Mouse (Mus musculus): ENCODE data around the gene Mrm2. TPM values are rescaled to one million over a fixed set of nuclear protein-coding genes. Genes with fewer than 3 reads are reported as not detected.
A peak's percentile ranks its signal among the peaks of the same experiment; 100 is the strongest.
"Not testable (repeated sequence)": the region's sequence is repeated elsewhere in the genome, so short reads cannot be mapped to it uniquely, and the experiment has no call there.

Mrm2 gene
- 10 to 100 TPM in 1 of 2 experiments, 1 to 10 TPM in 1; 9.7 to 11.2 TPM for total RNA-seq (2021)
- long read RNA-seq, experiment 1, transcript Mrm2-201 (3 exons, 1,443 nt) = major isoform, 7 of 8 reads
- long read RNA-seq, experiment 1, partial matches to known transcripts = 0 of 8 reads
- long read RNA-seq, experiment 1, other reads (novel, unspliced or antisense) = 1 of 8 reads
- long read RNA-seq, experiment 2, transcript Mrm2-201 (3 exons, 1,443 nt) = major isoform, 6 of 7 reads
- long read RNA-seq, experiment 2, partial matches to known transcripts = 1 of 7 reads
- long read RNA-seq, experiment 2, other reads (novel, unspliced or antisense) = 0 of 7 reads

DNA sequence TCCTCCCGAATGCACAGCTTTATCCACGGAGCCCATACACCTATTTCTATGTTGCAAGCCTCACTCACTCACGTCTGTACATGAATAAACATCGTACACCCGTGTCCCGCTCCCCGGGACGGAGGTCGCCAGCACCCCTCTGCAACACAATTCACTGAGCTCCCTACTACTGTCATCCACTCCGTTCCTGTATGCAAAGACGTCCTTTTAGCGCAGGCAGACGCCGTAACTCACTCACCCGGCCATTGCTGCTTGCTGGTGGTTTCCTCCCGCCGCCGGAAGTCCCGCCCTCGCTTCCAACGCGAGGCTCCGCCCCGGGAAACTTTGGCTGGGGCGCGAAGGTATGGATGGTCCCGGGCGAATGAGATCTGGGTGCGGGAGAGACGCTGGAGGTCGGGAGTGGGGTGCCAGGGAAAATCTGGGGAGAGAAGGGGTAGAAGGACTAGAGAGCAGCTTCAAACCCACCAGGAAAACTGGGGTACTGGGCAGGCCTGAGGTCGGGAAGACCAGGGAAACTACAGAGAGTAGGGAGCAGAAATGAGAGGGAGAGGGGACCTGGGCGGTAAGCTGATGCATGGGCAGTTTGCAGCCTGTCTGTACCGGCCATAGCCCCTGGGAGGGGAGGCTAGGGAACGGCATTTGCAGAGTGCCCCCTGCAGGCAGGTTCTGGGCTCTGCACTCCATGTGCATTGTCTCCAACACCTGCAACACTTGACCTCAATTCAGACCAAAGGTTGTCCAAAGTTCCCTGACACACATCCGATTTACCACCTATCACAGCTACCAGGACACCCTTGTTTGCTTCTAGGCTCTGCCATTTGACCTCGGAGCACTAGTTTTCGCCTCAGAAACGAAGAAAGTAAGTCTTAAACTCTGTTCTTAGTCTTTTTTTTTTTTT is at the start of gene Mrm2:
Gene Mrm2, minus strand, starts transcription at position 284 of the 898 bp plus-strand sequence.
- intact Hi-C loops (cut with DNase I) = loop anchor here (5.0 to 10.0 kb wide), 2 partner anchors 193 to 495 kb away; no protein-coding TSS in a partner anchor
- peak; percentile 58 to 76 for DNase-seq (ENCODE audit: low spot score in 2 of 2)

DNA sequence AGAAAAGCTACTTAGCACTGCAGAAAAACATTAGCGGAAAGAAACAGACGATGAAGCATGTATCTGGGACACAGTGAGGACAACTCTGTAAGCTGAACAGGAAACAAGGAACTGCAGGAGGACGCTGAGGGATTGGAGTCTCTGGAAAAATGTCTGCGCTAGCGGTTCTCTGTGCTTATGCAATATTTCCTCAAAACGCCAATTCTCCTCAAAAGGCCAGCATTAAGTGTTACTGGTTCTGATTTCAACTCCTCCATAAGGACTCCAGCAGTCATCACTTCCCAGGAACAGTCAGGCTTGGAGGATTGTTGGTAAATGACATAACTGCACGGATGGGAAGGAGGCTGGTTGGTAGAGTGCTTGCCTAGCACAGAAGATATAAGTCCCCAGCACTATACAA is 49.5 kb upstream of the Mrm2 start:
- intact Hi-C loops (cut with DNase I) = no loop called here
- DNase-seq (ENCODE audit: low spot score in 2 of 2) = no peak

DNA sequence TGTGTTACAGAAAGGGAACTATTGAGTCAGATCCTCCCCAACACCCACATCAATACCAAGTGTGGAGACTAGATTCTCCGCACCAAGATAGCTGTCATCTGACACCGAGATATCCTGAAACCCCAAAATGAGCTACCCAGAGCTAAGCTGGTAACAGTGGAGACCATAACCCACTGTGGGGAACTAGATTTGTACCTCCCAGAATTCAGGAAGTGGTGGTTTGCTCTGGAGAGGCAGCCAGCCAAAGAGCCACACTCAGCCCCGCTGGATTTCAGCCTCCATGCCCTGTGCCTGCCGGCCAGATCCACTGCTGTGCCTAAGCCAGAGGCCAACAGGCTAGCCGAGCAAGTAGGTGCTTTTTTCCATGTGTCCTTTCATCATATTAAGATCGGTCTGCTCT is 47.6 kb upstream of the Mrm2 start:
- intact Hi-C loops (cut with DNase I) = no loop called here
- no peak for DNase-seq (ENCODE audit: low spot score in 2 of 2)

DNA sequence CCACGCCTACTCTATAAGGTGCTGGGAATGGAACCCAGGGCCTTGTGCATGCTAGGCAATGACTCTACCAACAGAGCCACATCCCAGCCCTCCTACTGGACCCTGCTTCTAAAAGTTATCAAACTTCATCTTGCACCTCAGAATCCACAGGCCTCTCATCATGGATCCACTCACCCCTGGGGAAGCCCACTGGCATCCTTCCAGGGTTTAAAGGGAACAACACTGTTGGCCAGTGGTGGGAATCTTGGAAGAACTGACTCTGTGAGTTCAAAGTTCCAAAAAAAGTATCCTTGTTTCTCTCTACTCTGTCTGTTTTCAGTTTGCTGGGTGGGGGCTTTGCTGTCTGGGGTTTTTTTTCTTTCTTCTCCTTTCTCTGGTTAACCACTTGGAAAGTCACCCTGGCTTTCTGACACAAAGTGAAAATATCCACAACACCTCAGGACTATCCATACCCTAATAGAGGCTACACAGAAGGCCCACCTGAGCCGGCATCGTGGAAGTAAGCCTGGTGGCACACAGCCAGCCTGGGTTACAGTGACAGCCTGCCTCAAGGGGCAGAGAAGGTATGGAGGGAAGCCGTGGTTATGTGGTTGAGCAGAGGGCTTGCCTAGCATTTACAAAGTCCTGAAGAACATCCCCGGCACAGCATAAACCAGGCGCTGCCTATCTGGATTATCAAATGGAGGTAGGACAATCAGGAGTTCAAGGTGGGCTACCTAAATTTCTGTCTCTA is 46.6 kb upstream of the Mrm2 start:
- intact Hi-C loops (cut with DNase I) = no loop called here
- no peak for DNase-seq (ENCODE audit: low spot score in 2 of 2)

DNA sequence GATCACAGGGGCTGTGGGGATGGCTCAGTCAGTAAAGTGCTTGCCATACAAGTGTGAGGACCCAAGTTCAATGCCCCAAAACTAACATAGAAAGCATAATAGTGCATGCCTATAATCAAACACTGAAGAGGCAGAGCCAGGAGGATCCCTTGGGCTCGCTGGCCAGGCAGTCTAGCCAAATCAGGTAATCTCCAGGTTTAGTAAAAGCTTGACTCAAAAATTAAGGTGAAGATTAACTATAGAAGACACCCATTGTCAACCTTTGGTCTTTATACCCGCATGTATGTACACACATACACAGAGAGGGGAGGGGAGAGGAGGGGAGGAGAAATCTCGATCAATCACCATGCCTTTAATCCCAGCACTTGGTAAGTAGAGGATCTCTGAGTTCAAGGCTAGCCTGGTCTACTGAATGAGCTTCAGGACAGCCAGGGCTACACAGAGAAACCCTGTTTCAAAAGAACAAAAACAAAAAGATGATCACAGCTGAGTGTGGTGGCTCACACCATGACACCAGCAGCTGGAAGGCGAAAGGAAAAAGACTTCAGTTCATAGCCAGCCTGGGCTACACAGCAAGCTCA is 43.6 kb upstream of the Mrm2 start:
- no peak for DNase-seq (ENCODE audit: low spot score in 2 of 2)
- intact Hi-C loops (cut with DNase I) = no loop called here

DNA sequence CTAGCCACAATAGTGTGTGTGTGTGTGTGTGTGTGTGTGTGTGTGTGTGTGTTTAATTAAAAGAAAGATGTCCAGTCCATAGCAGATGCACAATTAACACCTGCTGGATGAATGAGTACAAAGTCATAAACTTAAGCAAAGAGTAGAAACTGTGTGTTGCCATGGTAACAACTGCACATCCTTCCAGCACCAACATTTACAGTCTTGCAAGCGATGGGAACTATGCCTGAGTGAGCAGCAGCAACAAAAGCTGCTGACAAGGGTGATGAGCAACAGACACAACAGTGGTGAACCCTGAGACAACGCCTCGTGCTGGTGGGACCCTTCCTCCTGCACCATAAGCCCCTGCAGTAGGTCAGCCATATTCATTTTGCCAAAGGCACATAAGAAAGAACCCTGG is 42.5 kb upstream of the Mrm2 start:
- DNase-seq (ENCODE audit: low spot score in 2 of 2) = peak; percentile 48 to 76
- intact Hi-C loops (cut with DNase I) = no loop called here

DNA sequence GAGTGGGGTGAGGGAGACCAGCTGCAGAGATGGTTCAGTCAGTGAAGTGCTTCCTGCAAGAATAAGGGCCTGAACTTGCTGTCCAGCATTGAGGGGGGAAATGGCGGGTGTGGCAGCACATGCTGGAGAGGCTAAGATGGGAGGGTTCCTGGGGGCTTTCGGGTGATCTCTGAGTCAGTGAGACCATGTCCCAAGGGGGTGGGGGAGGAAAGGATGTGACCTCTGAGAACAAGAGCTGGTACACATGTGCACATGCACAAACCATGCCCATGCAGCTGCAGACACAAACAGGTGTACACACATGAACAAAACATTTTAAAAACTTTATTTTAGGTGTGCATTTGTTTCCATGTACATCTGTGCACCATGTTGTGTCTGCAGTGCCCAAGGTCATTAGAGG is 42.0 kb upstream of the Mrm2 start:
- intact Hi-C loops (cut with DNase I) = no loop called here
- DNase-seq (ENCODE audit: low spot score in 2 of 2) = no peak

DNA sequence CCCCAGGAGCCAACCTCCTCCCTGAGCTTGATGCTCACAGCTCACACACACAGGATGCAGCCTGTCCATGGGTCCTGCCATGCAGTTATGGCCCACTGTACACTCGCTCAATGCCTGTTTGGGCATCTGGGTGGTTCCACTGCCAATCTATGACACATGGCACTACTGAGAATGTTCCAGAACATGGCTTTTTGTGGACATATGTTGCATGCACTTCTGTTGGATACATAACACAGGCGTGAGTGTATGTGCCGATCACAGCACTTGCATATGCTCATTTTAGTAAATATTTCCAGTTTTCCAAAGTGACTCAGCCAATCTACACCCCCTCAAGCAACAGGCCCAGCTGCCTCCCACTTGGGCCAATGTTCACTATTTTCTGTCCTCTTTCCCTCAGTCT is 40.0 kb upstream of the Mrm2 start:
- peak; percentile 34 to 69 for DNase-seq (ENCODE audit: low spot score in 2 of 2)
- intact Hi-C loops (cut with DNase I) = no loop called here

DNA sequence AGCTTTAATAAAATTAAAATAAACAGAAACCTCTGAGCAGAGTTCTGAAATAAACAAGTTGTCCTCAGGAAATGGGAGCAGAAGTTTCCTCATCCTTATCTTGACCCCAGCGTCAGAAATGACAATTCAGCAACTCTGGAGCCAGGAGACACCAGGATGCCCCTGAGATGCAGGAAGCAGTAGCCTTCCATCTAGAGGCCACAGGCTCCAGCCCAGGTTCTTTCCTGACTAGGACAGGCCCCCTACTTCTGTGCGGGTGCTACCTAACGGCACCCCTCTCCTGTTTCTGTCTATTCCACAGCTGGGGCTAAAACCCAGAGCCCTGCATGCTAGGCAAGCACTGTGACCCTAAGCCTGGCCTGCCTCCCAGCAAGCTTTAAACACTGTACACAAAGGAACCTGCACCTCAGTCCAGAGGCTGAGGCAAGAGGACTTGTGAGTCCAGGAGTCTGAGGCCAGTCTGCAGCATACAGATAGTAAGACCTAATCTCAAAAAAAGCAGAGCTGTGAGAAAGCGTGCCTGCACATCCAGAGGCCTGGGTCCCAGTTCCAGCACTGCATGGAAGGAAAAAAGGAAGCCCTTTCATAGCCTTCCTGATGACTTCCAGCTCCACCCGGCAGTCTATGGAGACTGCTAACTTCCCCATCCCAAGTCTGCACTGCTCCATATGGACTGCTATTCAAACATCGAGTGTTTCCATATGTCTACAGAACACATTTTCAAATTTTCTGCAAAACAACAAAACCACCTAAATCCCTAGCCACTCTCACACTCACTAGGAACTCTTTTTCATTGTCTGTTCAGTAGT is 39.0 kb upstream of the Mrm2 start:
- intact Hi-C loops (cut with DNase I) = no loop called here
- DNase-seq (ENCODE audit: low spot score in 2 of 2) = no peak

DNA sequence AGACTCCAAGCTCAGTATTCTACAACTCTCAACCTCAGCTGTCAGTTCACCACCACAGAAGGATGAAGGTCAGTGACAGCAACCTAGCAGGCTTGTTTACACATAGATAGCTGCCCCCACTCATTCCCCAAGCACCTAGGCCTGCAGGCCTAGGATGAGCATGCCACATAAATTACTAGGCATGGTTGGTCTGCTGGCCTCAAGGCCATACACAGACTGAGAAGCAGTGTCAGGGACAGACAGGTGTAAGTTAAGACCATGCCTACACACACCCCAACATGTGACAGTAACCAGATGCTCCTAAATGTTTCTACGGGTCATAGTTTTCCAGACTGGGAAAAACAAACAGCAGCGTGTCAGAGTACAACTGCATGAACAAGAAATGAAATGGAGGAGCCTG is 37.8 kb upstream of the Mrm2 start:
- intact Hi-C loops (cut with DNase I) = no loop called here
- DNase-seq (ENCODE audit: low spot score in 2 of 2) = no peak

DNA sequence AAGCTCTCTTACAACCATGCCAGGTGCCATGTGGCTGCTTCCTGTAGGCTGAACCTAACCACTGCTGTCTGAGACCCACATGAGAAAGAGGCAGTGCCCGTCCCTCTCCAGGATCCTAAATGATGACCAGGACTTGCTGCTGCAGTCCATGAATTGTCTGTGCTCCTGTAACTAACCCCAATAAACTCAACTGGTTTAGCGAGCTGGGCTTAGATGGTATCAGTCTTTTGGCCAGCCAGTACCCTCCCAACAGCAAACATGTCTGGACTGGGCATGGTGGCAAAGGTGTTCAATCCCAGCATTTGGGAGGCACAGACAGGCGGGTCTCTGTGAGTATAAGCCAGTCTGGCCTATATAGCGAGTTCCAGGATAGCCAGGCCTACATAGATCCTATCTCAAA is 37.2 kb upstream of the Mrm2 start:
- intact Hi-C loops (cut with DNase I) = no loop called here
- no peak for DNase-seq (ENCODE audit: low spot score in 2 of 2)

DNA sequence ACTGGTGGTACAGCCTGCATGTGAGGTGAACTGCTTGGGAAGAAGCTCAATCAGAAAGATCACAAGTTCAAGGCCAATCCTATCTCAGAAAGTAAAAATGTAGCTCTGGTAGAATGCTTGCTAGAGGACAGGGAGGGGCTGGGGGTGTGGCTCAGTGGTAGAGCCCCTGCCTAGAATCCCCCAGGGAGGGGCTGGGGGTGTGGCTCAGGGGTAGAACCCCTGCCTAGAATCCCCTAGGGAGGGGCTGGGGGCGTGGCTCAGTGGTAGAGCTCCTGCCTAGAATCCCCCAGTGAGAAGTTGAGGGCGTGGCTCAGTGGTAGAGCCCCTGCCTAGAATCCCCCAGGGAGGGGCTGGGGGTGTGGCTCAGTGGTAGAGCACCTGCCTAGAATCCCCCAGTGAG is 36.4 kb upstream of the Mrm2 start:
- DNase-seq (ENCODE audit: low spot score in 2 of 2); intact Hi-C loops (cut with DNase I): not testable (repeated sequence)

DNA sequence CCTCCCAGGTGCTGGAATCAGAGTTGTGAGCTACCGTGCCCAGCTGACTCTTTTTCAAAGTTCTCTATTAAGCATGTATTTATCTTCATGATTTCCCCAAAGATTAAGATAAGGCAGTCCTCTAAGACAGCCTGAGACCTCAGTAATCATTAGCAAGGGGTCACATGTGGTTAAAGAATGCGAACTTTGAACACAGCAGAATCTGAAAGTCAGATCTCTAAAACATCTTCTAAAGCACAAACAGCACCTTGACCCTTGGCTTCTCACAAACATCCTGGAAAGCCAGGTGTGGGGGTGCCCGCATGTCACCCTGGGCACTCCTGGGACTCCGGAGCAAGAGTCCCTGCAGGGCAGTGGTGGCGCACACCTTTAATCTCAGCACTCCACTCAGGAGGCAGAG is 32.7 kb upstream of the Mrm2 start:
- intact Hi-C loops (cut with DNase I) = no loop called here
- DNase-seq (ENCODE audit: low spot score in 2 of 2) = no peak

DNA sequence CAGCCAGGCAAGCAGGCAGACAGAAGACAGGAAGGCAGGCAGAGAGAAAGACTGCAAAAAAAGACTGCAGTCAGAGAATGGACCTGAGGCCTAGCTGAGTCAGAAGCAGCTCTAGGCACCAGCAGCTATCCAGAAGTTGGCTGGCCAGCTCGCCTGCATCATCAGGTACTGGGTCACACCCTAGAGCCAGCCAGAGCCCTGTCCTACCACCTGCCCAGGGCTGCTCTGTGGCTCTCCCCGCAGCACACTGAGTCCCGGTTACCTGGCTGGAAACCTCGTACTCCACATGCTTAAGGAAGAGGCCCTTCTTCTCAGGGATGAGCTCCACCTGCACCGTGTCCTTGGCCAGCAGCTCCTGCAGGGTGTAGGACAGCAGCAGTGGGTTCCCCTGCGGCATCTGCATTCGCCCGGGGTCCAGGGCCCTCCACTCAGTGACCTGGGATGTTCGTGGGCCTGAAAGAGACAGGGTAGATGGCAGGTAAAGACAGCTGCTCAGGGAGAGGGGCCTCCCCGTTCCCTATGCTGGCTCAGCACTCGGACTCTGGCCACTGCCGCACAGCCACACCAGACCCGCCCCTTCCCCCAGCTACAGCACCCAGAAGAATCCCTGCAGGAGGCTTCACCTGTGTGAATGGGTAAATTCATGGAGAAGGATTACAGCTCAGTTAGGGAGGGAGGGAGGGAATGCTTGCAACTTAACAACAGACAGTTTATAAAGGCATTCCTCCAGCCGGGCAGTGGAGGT is 28.4 kb upstream of the Mrm2 start:
- intact Hi-C loops (cut with DNase I) = no loop called here
- DNase-seq (ENCODE audit: low spot score in 2 of 2) = no peak

DNA sequence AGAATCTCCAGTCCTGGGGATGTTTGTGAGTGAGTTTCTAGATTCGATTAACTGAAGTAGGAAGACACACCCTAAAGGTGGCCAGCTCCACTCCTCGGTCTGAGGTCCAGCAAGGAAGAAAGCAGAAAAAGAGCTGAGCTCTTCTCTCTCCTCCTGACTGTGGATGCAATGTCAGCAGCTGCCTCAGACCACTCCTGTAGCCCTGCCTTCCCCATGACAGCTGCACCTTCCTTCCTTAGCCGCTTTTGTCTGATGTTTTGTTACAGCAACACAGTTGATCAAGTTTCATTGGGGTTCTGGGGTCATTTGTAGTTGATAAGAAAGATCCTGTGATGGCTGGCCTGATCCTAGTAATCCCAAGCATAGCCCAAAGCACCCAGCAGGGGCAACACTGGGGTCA is 25.8 kb upstream of the Mrm2 start:
- intact Hi-C loops (cut with DNase I) = no loop called here
- no peak for DNase-seq (ENCODE audit: low spot score in 2 of 2)

DNA sequence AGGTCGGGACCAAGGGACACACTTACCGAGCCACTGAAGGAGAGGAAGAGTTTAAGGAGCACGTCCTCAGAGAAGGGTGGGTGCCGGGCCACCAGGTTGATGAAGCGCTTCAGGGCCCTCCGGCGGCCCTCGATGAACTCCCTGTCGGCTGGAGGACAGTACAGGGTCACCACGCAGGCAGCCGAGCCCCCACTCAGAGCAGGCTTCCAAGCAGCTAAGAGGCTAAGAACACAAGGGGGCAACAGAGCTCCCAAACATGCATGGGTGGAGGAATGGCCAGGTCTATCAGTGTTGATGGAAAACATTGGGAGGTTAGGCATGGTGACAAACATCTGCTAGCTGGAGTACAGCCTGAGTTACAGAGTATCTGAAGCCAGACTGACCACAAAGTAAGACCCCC is 24.2 kb upstream of the Mrm2 start:
- DNase-seq (ENCODE audit: low spot score in 2 of 2) = no peak
- intact Hi-C loops (cut with DNase I) = no loop called here

DNA sequence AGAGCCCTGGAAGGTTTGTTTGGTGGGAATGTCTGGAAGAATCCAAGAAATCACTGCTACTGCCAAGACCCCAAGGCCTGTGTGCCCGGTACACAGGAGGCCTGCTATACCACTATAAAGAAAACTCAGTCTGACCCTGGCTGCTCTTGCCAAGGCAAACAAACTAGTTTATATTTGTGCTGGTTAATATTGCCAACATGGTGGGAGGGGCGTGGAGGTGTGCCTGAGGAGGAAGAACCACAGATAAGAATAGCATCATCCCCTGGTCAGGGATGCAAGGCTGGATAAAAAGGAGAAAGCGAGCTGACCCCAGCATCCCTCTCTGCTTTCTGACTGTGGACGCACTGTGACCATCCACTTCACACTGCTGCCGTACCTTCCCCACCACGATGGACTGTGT is 20.7 kb upstream of the Mrm2 start:
- DNase-seq (ENCODE audit: low spot score in 2 of 2) = no peak
- intact Hi-C loops (cut with DNase I) = no loop called here

DNA sequence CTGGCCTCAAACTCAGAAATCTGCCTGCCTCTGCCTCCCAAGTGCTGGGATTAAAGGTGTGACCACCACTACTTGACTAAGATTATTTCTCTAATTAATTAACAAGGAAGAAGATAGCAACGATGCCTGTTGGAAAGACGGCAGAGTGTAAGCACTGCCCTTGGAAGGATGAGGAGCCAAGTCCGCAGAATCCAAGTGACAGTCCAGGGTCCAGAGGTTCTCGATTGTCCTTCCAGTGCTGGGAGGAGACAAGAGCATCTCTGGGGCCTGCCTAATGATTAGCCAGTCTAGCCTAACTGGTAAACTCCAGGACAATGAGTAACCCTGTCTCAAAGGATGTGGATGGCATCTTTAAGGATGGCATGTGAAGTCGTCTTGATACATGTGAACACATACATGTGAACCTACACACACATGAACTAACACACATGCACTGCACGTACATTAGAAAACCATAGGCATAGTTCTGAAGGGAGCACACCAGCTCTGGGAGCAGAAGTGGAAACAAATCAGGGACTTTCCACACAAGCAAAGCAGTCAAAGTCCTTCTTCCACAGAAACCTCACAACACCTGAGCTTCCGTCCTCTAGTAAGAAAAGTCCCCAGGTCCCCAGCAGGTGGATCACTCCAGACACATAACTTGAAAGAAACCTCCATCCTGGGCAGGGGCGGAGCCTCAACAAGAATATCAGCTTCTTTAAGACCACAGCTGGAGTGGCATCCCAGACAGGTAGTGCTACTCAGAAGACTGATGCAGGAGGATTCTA is 19.2 kb upstream of the Mrm2 start:
- DNase-seq (ENCODE audit: low spot score in 2 of 2) = no peak
- intact Hi-C loops (cut with DNase I) = no loop called here
